Mouse (Mus musculus) layer of hippocampus, postnatal 25 days (tissue): ENCODE results near the gene Rnf224. TPM values are rescaled to one million over a fixed set of nuclear protein-coding genes. Genes with fewer than 3 reads are reported as not detected.

Experiments used
- DNase-seq, 2 experiments: peaks; one replicate each; pipeline ENCODE4 v3.0.0; 2022; ENCODE audit warnings: mixed read lengths in 2 of 2, low spot score in 1 of 2; ENCODE audit errors: extremely low spot score in 1 of 2
- total RNA-seq, 2 experiments: library from RNA; stranded (reverse); gene quantifications; 2 replicates each; pipeline ENCODE4 v1.2.3; 2021

Gene Rnf224
- total RNA-seq, 2 experiments from 2014 or later: not detected

DNA sequence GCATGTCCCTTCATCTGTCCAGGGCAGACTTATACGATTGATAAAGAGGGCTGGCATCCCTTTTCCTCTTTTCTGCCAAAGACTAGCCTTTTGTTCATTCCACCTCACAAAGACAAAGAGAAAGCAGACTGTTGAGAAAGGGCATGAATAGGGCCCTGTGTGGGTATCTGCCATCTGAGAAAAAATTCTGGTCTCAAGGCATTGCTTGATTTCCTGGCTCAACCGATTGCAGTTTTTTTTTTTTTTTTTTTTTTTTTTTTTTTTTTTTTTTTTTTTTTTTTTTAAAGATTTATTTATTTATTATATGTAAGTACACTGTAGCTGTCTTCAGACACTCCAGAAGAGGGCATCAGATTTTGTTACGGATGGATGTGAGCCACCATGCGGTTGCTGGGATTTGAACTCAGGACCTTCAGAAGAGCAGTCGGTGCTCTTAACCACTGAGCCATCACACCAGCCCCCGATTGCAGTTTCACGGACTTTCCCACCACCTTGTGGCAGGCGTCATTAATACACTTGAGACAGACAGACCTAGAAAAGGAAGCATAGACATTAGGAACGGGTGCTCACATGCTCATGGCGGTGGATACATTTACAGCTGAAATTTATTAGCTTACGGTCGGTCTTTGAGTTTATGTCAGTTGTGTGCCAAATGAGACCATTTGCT, 20.0 kb upstream of the Rnf224 start:
- DNase-seq: peak in 1 of 2 experiments; percentile 48

DNA sequence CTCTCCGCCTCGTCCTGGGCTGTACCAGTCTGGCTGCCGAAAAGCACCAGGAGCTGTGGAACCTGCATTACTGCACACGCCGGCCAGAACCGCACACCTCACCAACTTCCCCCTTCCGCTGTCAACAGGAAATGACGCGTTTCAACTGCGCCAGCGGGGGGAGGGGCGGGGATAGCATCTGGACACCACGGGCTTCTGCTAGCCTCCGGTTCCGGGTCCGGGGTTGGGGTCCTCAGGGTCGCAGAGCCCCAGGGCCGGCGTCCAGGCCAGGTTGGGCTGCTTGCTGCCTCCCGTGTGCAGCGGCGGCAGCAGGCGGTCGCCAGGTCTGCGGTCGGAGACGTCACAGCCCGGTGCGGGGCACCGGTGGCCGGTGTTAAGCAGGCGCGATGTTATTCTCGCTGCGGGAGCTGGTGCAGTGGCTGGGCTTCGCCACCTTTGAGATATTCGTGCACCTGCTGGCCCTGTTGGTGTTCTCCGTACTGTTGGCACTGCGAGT, 18.7 kb upstream of the Rnf224 start, which contains the start of gene Tmem203:
TSS of gene Tmem203 (plus strand) at position 156 of the 496 bp plus-strand sequence.
- peak; percentile 84 to 90 for DNase-seq

DNA sequence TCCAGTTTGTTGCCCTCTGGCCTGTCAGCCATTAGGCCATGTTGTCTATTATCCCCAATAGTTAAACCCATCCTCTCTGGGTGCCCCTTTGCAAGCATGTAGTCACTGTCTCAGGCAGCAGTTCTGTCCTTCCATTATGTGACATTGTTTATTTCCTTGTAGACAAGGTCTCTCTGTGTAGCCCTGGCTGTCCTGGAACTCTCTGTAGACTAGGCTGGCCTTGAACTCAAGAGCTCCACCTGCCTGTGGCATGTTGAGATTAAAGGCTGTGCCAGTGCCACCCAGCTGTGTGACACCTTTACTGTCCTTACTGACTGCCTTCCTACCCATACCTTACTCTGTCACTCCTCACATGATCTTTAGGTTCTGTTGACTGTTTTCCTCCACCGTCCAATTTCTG, 15.7 kb upstream of the Rnf224 start:
- no peak for DNase-seq

DNA sequence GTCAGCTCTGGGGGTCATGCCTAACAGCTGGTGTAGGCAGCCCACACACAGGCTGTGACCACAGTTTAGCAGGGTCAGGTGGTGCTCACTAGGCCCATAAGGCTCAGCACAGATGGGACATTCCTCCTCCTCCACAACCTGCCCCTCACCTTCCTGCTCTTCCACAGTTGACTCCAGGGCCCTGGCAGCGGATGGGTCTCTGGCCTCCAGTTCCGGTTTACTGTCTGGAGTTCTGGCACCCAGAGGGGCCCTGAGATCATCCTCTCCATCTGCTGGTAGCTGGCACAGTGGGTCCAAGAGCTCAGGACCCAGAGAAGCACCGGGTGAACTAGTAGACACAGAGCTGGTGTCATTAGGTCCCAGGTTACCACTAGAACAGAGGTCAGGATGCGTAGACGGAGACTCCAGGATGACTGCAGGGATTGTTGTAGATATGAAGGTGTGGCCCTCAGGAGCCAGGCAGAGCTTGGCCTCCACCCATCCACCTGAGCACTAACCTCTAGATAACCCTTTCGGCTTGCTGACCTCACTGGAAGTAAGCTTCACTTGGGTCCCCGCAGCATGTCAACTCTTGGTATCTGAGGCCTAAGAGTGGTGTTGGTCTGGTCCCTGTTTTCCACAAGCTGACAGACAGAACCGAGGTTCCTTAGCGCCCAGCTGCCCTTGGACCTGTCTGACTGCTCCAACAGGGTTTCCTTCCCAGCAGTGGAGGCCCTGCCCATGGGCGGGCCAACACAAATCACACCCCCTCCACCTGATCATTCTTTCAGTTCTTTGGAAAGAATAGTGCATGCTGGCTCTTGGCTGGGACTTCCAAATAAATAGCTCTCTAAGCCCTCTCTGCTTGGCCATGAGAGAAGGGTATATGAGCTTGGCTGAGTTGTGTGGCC, 9.8 kb upstream of the Rnf224 start, which contains the start of gene AL732309.1:
TSS of gene AL732309.1 (minus strand) at position 681 of the 890 bp plus-strand sequence.
- DNase-seq: no peak

DNA sequence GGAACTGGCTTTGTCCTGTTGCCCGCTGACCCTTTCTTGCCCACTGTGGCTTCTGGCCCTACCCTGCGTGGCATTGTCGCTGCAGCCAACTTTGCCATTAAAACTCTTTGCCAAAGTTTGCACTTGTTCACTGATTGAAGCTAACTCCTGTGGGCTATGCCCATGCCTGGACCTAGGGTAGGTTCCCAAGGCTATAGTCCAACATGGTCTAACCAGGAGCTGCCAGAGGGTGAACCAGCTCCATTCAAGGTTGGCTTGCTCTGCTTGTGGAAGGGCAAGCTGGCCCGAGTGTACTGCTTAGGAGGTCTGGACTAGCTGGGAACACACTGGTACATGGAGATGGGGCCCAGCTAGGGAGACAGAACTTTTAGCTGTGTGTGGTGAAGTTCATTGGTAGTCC, 7.6 kb upstream of the Rnf224 start:
- no peak for DNase-seq

DNA sequence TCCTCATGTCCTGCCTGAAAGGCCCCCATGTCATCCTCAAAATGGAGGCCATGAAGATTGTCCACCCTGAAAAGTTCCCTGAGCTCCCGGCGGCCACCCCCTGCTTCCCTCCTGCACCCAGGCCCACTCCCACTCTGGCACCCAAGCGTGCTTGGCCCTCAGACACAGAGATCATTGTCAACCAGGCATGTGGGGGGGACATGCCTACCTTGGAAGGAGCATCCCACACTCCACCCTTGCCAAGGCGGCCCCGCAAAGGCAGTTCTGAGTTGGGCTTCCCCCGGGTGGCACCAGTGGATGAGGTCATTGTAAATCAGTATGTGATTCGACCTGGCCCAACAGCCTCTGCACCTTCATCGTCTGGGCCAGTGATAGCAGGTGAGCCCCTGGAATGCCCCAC, 6.8 kb upstream of the Rnf224 start:
- no peak for DNase-seq

DNA sequence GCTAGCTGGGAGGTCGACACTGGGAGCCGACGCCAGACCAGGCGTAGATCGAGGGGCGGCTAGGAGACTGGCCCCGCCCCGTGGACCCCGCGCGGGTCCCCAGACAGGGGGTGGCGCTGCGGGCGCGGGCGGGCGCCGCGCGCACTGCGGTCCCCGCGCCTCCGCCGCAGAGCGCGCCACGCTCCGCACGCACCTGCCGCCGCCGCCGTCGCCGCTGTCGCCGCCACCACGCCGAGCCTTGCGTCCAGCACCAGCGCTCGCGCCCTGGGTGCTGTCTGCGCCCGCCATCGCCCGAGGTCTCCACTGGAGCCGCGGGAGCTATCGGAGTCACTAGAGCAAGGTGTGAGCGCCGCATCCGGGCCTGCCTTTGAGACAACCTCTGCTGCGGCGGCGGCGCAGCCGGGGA, 5.5 kb upstream of the Rnf224 start, which contains the start of the genes Rnf208 and Cysrt1:
TSS of gene Rnf208 (plus strand) at position 155 of the 406 bp plus-strand sequence.
TSS of gene Cysrt1 (minus strand) at position 352 of the 406 bp plus-strand sequence.
- peak in 1 of 2 experiments; percentile 44 for DNase-seq

DNA sequence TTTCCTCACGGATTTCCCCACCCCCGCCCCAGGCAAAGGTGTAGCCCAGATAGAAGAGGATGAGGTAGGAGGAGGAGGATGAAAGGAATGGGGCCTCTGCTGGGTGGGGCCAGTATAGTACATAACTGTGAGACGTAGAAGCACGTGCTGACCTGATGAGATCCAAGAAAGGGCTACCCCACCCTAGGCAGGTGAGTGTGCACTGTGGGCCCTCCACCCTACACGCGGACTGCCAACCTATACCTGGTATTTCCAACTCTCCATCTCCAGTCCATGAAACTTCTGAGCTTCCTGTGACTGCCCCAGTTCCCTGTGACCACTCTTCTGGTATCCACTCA, 4.8 kb upstream of the Rnf224 start:
- no peak for DNase-seq

DNA sequence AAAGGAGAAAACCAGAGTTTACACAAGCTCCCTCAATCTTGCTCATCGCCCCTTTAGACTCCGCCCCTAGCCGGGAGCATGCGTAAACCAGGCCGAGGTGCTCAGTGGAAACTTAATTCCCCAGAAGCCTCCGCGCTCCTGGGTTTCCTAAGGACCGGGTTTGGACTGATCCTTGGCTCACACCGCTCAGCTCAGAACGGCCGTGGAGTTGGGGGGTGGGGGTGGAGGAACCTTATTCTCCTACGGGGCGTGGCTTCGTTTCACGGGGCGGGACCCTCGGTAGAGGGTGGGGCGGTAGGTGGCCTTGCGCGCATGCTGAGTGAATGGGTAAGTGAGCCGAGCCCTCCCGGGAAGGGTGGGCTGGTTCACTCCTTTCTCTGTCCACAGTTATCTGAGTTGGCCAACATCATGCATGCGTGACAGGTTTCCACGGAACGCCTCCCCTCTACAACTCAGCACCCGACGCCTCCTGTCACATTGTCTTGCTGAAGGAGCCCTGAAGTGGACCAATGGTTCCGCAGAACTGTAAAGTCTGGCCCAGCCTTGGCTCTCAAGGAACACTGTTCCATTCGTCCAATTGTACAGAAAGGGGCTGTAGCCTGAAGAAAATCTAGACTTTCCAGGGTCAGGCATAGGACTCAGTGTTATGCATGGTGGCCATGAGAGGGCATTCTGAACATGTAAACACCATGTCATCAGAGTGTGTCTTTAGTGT, 4.3 kb upstream of the Rnf224 start:
- peak; percentile 36 to 46 for DNase-seq

DNA sequence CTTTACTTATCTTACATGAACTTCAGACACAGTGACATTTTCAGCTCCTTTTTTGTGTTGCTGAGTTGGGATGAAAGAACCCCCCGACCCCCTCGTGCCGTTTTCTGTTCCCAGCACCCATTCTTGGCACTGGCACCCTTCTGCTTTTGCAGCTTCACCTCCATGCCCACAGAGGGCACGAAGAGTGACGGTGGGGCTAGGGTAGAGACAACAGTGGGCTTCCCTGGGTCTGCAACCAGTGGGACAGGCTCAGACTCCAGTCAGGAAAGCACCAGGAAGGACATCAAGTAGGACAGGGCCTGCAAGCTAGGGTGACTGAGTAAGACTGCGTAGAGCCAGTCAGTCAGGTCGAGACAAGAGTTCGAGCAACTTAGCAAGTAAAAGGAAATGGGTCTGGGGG, 3.7 kb upstream of the Rnf224 start:
- no peak for DNase-seq

DNA sequence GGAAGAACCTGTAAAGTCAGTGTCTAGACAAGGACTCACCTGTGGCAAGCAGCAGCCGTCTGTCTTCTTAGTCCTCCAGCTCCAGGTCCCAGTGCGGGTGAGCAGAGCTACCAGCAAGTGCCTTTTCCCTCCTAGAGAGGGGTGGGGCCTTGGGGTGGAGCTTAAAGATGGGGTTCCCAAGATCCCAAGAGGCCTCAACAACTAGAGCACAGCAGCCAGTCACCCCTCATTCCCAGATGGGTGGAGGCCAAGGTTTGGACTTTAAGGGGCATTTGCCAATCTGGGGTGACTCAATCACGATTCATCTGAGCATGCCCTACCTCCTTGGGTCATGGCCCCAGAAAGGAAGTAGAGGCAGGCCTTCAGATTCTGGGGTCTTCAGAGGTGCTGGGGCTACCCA, 3.2 kb upstream of the Rnf224 start:
- DNase-seq: no peak

DNA sequence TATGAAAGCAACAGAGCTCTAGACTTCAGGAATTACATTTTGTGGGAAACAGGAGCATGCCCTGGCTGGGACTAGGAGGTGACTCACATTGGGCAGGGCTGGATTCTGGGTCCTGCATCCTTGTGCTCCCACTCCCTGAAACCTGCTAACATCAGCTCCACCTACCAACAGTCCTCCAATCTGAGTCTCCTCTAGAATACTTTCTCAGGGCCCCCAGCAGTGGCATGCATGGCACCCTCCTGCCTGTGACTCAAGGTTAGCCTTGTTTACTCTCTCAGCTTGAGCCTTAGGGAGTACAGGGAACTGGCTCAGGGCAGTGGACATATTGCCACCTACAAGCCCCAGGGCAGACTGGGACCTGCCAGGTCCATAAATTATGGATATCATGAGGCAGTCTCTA, 1.5 kb upstream of the Rnf224 start:
- DNase-seq: no peak

DNA sequence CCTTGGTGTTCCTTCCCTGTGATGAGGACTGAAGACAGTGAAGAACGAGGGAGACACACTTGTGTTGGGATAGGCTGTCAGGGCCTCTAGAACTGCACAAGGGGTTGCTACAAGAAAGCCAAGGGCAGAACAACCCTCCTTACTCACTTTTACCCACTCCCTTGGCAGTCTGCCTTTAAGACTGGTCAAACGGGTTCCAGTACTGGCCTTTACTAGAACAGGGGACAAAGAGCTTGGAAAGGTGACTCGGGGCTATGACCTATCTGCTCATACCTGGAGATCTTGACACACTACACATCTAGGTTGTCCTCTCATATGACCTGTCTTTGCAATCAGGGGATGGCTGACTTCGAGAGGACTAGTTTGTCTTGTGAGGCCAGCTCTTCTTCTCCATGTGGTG, 935 bp upstream of the Rnf224 start:
- no peak for DNase-seq

DNA sequence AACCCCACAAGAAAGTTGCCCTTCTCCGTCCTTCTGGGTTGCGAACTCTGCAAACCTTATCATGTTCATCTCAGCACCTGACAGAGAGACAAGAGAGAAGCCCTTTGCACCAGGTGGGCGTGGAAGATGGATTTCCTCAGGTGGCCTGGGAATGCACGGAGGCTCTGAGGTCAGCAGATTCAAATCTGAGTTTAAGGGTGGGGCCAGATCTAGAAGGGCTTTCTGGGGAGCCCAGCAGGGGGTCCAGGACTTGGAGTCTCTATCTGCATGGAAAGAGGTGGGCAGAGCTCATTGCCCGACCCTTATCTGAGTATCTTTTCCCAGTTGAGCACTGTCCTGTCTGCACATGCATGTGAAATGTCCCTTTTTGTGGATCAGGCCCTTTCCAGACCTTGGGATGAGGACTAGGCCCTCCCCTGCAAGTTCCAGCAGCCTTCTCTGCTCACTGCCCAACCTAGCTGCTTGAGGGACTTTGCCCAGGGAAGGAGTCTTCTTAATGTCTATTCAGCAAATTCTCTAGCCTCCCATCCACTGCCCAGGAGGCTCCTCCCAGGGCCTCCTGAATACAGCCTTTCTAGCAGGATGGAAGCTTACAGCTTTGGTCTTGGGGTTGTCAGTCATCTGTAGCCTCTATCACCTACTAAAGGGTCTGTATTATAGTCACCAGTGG, 1.9 kb downstream of the Rnf224 start:
- no peak for DNase-seq

DNA sequence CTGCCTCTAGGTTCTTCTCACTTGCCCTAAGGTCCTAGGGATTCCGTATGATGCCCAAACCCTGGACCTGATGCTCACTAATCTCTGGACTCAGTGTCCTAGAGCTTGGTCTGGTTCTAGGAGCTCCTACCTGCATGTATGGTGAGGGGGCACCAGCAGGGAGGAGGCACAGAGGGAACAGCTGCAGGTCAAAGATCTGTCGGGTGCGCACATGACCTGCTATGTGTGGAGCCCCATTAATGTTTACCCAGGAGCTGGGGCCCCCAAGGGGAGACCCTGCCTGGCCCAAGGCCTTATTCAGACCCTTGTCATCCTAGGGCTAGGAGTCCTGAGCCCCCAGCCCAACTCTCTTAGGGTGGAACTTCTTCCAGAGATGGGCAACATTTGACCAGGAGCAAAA, 2.5 kb downstream of the Rnf224 start, which contains the start of gene Slc34a3:
TSS of gene Slc34a3 (minus strand) at position 315 of the 400 bp plus-strand sequence.
- no peak for DNase-seq

DNA sequence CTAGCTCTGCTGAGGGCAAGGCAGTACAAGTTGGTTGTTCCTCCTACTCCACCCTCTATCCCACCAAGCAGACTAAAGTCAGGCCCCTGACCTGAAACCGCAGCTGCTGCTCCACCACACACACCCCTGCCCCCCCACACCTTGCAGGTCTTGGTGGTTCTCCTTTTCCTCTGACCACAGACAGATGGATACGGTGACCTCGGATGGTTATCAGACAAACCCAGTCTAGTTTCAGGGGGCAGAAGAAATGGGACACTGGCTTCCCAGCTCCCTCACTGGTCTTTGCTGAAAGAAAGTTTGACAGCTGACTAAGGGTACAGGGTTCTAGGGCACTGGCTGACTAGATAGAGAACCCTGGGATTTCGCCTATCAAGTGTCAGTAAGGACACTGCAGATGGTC, 3.2 kb downstream of the Rnf224 start:
- DNase-seq: no peak

DNA sequence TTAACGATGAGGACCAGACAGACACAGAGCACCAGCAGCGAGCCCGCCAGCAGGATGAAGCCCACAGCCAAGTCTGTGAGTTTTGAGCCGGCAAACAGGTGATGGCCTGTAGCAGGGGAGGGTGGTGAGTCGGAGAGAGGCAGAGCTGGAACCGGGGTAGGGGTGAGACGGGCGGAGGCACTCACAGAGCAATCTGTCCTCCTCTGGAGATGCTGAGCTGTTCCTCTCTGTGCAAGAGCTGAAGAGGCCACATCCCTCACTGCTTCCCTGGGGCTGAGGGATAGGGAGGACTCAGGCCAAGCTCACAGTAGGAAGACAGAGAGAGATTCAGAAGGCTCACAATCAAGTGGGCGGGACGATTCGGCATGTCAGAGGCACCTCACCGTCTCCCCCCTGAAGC, 5.5 kb downstream of the Rnf224 start:
- no peak for DNase-seq

DNA sequence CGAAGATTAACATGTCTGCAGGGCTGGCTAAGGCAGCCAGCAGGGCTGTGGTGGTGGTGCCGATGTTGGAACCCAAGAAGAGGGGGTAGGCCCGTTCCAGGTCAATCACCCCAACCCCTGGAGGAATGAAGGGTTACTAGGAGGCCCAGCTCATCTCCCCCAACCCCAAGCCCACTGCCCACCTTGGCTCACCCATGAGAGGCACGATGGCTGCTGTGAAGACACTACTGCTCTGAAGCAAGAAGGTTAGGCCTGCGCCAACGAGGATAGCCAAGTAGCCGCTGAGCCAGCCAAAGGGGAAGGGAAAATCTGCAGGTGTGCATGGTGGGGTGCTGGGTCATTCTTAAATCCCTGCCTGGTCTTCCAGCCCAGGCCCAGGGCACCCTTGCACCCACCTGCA, 6.0 kb downstream of the Rnf224 start:
- no peak for DNase-seq

DNA sequence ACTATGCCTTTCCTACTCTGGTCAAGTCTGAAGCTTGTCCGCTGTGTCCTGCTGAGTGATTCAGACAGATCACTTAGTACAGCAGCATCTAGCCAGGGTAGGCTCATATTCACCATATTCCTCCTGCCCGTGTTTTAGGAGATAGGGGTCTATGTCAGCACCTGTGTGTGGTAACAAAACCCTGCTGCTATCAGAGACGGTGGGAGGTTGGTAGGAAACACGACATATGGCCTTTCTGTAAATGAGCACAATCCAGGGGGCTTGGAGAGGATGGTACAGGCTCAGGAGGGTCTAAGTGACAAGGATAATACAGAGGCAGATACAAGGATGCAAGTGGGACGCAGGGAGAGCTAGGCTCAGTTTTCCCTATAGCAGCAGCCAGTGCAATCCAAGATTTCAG, 7.0 kb downstream of the Rnf224 start:
- DNase-seq: no peak

DNA sequence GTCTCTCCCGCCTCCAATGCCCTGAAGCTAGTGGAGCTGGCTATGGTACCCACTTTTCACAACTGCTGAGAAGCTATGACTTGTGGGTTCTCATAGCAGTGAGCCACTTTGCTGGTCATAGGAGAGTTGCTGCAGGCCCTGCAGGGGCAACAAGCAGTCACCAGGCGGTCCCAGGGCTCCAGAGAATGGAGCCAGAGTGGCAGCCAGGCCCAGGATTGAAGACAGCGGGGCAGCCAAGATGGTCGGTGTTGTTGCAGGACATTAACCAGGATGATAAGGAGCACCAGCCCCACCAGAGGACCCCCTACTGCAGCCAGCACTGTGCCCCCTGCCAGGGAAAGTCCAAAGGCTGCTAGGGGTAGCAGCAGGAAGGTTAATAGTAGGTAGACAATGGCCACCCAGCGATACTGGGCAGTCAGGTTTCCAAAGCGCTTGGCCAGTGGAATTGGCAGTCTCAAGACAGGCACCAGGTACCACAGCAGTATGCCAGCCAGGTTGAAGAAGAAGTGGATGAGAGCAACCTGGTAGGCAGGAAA, 7.5 kb downstream of the Rnf224 start:
- no peak for DNase-seq
